Mouse (Mus musculus) left cerebral cortex, postnatal 4 days (tissue): ENCODE data around the gene Tuba1a. TPM values are rescaled to one million over a fixed set of nuclear protein-coding genes. Genes with fewer than 3 reads are reported as not detected.
A peak's percentile ranks its signal among the peaks of the same experiment; 100 is the strongest.
"Not testable (repeated sequence)": the region's sequence is repeated elsewhere in the genome, so short reads cannot be mapped to it uniquely, and the experiment has no call there.

Experiments
- DNase-seq: peaks from one replicate; pipeline ENCODE4 v3.0.0-alpha.2; 2022
- intact Hi-C: fragments of 180-260 bp; cut with DNase I; formaldehyde crosslinking; loops from one replicate; pipeline ENCODE4 v1.15.1; 2025
- total RNA-seq, 2 experiments: library from RNA; stranded (reverse); gene quantifications; 2 replicates each; pipeline ENCODE4 v1.2.3; 2021

The Tuba1a gene
- total RNA-seq, 2 experiments from 2014 or later, result 8,276 to 8,744 TPM

GRCm38 (mm10) chr15:98987077-98987630 lies 33.7 kb upstream of the Tuba1a start:
- intact Hi-C loops, result no loop called here
- no peak for DNase-seq

GRCm38 (mm10) chr15:98985982-98986715 lies 32.6 kb upstream of the Tuba1a start:
- intact Hi-C loops, result loop anchor here (2.0 kb wide), 1 partner anchor 33 kb away; the partner anchor contains the start of genes Gm49450 and Tuba1a
- DNase-seq, result no peak

GRCm38 (mm10) chr15:98985240-98985981 lies 31.9 kb upstream of the Tuba1a start:
- DNase-seq, result peak; percentile 64
- intact Hi-C loops, result loop anchor here (2.0 kb wide), 1 partner anchor 33 kb away; the partner anchor contains the start of genes Gm49450 and Tuba1a

GRCm38 (mm10) chr15:98984681-98985080 lies 31.2 kb upstream of the Tuba1a start:
- intact Hi-C loops, result loop anchor here (2.0 kb wide), 1 partner anchor 32 kb away; the partner anchor contains the start of genes Gm49450 and Tuba1a
- no peak for DNase-seq

- intact Hi-C loops, result loop anchor here (2.0 kb wide), 1 partner anchor 31 kb away; the partner anchor contains the start of genes Gm49450 and Tuba1a
- peak; percentile 85 for DNase-seq
Measured at GRCm38 (mm10) chr15:98983431-98984081, 30.1 kb upstream of the Tuba1a start.

GRCm38 (mm10) chr15:98982100-98982499 lies 28.6 kb upstream of the Tuba1a start:
- DNase-seq, result no peak
- intact Hi-C loops, result no loop called here

GRCm38 (mm10) chr15:98980012-98980614 lies 26.6 kb upstream of the Tuba1a start:
- DNase-seq, result no peak
- intact Hi-C loops, result no loop called here

- intact Hi-C loops, result no loop called here
- DNase-seq, result no peak
Measured at GRCm38 (mm10) chr15:98978409-98979172, 25.1 kb upstream of the Tuba1a start.

GRCm38 (mm10) chr15:98977759-98978408 lies 24.4 kb upstream of the Tuba1a start:
- intact Hi-C loops, result no loop called here
- DNase-seq, result peak; percentile 98

- DNase-seq, result no peak
- intact Hi-C loops, result no loop called here
Measured at GRCm38 (mm10) chr15:98976763-98977758, 23.6 kb upstream of the Tuba1a start.

GRCm38 (mm10) chr15:98973015-98973614 lies 19.6 kb upstream of the Tuba1a start:
- intact Hi-C loops, result no loop called here
- DNase-seq, result no peak

GRCm38 (mm10) chr15:98971576-98972320 lies 18.2 kb upstream of the Tuba1a start:
- DNase-seq, intact Hi-C loops: not testable (repeated sequence)

GRCm38 (mm10) chr15:98971111-98971510 lies 17.6 kb upstream of the Tuba1a start:
- intact Hi-C loops, result no loop called here
- DNase-seq, result no peak

- no peak for DNase-seq
- intact Hi-C loops, result no loop called here
Measured at GRCm38 (mm10) chr15:98969372-98970101, 16.0 kb upstream of the Tuba1a start.

GRCm38 (mm10) chr15:98968701-98969371 lies 15.3 kb upstream of the Tuba1a start:
- DNase-seq, result peak; percentile 95
- intact Hi-C loops, result no loop called here

- no peak for DNase-seq
- intact Hi-C loops, result no loop called here
Measured at GRCm38 (mm10) chr15:98959531-98959930, 6.0 kb upstream of the Tuba1a start.
